Mouse (Mus musculus) cortical plate, adult 2 months (tissue): ENCODE results near the gene Ap5m1. TPM values are rescaled to one million over a fixed set of nuclear protein-coding genes. Genes with fewer than 3 reads are reported as not detected.

ENCODE experiments used
- H3K27ac ChIP-seq: fragments of 200-500 bp; 2 replicates; pipeline ENCODE4 v1.5.1; 2012; ENCODE audit warnings: low read length, control low read depth, inconsistent platforms; ENCODE audit not compliant: insufficient read depth
- H3K4me1 ChIP-seq: fragments of 200-500 bp; 2 replicates; pipeline ENCODE4 v1.6.1; 2011; ENCODE audit warnings: low read length; ENCODE audit not compliant: control insufficient read depth, insufficient read depth
- H3K4me3 ChIP-seq: fragments of 200-500 bp; 2 replicates; pipeline ENCODE4 v1.5.1; 2011; ENCODE audit warnings: mild to moderate bottlenecking, low read length, control low read depth; ENCODE audit not compliant: insufficient read depth
- CTCF ChIP-seq: fragments of 200-500 bp; IDR thresholded peaks from 2 replicates; pipeline ENCODE4 v1.5.1; 2011; ENCODE audit warnings: mild to moderate bottlenecking, control low read depth, low read length; ENCODE audit not compliant: insufficient read depth; ENCODE audit errors: extremely low read depth
- POLR2A ChIP-seq: fragments of 200-500 bp; IDR thresholded peaks from 2 replicates; pipeline ENCODE4 v1.6.1; 2011; ENCODE audit warnings: mild to moderate bottlenecking, low read length, control low read depth; ENCODE audit not compliant: insufficient read depth; ENCODE audit errors: extremely low read depth
- polyA plus RNA-seq: library from polyadenylated mRNA; depleted of rRNA; stranded (reverse); fragments of >200 nt; gene quantifications from 2 replicates; pipeline ENCODE4 v1.2.3, GENCODE M21; 2012; rRNA removed

Gene Ap5m1
- polyA plus RNA-seq, 1 experiment, result 18.7 TPM

- TF ChIP-seq POLR2A (no peak), CTCF (no peak)
- Histone ChIP-seq H3K27ac (no peak overlapping the region), H3K4me3 (no peak overlapping the region), H3K4me1 (no peaks in the 10 kb centered on the region)
Observed at GRCm38 (mm10) chr14:49121723-49122122, 55.8 kb downstream of the Ap5m1 start.

DNA sequence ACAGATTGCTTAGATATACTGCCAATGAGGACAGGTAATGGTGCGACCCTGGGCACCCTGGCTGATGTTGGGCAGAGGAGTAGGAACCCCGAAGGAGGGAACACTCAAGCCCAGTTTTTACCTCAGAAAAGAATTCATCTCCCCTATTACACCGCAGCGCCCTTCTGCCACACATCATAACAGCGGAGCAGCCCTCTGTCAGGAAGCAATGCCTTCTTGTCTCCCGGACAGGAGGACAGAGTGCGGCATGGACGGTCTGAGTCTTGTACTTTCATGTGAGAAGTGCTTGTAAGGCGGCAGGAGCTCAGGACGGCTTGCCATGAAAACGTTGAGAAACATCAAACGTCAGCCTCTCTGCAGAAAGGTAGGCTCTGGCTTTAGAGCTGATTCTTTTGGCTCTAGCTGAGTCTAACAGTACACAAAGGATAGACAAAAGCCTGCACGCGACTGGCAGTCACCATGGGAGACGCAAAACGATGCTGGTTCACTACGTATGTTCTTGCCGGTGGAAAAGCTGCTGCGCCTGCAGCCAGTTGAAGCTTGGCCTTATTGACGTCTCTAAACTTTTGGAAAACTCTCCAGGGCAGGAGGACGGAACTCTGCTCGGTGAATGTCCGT is 61.4 kb downstream of the Ap5m1 start:
- no peaks in the 10 kb centered on the region for H3K4me1 ChIP-seq
- no peak overlapping the region for H3K4me3 ChIP-seq
- no peak for TF ChIP-seq CTCF
- no peak for TF ChIP-seq POLR2A
- H3K27ac ChIP-seq, result no peak overlapping the region

DNA sequence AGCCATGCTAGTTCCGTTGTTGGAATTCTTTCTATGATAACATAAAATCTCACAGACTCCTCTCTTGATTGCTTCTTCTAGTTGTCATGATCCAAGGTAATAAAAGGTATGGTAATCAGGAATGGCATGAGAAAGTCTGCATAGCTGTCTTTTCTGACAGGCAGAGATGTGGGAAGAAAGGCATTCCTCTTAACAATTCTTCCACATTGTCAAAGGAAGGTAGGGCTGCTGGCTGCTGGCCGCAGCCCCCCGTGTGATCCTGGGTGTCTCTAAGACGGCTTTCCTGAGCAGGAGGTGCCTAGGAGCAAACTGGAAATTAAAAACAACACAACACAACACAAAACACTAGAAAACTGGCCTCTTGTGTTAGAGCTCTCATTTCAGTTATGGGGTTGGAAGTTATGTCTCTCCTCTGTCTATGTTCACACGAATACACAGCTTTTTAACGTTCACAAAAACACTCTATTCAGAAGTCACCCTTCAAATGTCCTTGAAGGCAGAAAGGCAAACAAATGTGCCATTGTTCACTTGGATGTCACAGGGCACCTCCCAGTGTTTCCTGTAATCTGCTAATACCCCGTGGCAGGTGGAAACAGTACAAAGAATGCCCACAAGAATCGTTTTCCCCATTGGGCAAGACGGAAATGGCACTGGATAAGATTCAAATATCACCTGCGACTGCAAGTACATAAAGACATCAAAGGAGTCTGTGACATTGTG is 62.8 kb downstream of the Ap5m1 start:
- H3K27ac ChIP-seq, result no peak overlapping the region
- H3K4me1 ChIP-seq, result no peaks in the 10 kb centered on the region
- TF ChIP-seq CTCF, result no peak

GRCm38 (mm10) chr14:49132391-49132790 is 66.5 kb downstream of the Ap5m1 start:
- no peaks in the 10 kb centered on the region for H3K4me1 ChIP-seq
- H3K27ac ChIP-seq, result no peak overlapping the region
- TF ChIP-seq CTCF (no peak), POLR2A (no peak)
- H3K4me3 ChIP-seq, result no peak overlapping the region

More for the DNA sequence above, 62.8 kb downstream of the Ap5m1 start:
- no peak overlapping the region for H3K4me3 ChIP-seq

DNA sequence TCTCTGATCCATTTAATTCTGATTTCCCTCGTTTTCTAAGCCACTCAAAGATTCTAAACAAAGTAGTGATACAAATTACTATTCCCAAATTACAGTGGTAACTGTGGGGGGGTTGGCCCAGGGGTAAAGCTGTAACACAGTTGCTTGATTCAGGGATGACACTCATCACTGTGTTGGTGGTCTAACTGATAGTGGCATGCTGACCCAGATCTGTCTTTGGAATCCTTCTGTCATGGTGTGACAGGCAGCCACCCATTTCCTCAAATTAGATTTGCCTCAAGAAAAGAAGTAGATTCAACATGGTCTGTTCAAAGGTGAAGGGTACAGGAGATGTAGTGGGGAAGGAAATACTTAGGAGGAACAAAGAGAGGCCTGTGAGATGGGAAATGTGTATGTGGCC is 72.3 kb downstream of the Ap5m1 start:
- H3K4me1 ChIP-seq, result no peaks in the 10 kb centered on the region
- no peak overlapping the region for H3K4me3 ChIP-seq
- H3K27ac ChIP-seq, result no peak overlapping the region
- TF ChIP-seq POLR2A (no peak), CTCF (no peak)

DNA sequence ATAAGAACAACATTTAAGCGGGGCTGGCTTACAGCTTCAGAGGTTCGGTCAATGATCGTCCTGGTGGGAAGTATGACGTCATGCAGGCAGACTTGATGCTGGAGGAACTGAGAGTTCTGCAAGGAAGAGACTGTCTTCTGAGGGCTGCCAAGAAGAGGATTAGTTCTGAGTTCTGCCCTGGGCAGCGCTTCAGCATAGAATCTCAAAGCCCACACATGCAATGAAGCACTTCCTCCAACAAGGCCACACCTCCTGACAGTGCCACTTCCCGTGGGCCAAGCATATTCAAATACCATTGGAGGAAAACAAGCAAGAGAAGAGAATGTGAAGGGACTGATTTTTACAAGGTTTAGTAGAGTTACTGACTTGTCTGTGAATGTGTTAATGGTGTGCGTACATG is 74.9 kb downstream of the Ap5m1 start:
- Histone ChIP-seq H3K27ac (no peak overlapping the region), H3K4me1 (no peaks in the 10 kb centered on the region), H3K4me3 (no peak overlapping the region)
- TF ChIP-seq CTCF, result no peak
- no peak for TF ChIP-seq POLR2A

Other genes with a start within 250 kb of the Ap5m1 start
- 30.9 and 31.1 TPM in 2 replicates for gene Exoc5, start 556 bp downstream of the Ap5m1 start, polyA plus RNA-seq
- 21.7 and 22.9 TPM in 2 replicates for gene Naa30, start 106.1 kb downstream of the Ap5m1 start, polyA plus RNA-seq
- gene ccdc198, start 179.4 kb downstream of the Ap5m1 start, polyA plus RNA-seq, result not detected in 2 replicates